Mouse (Mus musculus) naive thymus-derived CD4-positive, alpha-beta T cell, adult 2 months (primary cell): Measurements from ENCODE around the gene Pycard.
"Not testable (repeated sequence)": the region's sequence is repeated elsewhere in the genome, so short reads cannot be mapped to it uniquely, and the experiment has no call there.

Experiments used
- DNase-seq: peaks from one replicate; pipeline ENCODE4 v3.0.0-alpha.2; 2011; ENCODE audit warnings: low read depth

The Pycard gene

GRCm38 (mm10) chr7:128003688-128004087, 10.0 kb upstream of the Pycard start, which contains the start of gene Trim72:
Trim72 (plus strand) TSS chr7:128003949.
- no peak for DNase-seq

GRCm38 (mm10) chr7:128003098-128003497, 9.4 kb upstream of the Pycard start:
- no peak for DNase-seq

- DNase-seq: no peak
Measured at GRCm38 (mm10) chr7:128000068-128000950, 6.6 kb upstream of the Pycard start.

- no peak for DNase-seq
Measured at GRCm38 (mm10) chr7:127999436-127999835, 5.8 kb upstream of the Pycard start.

GRCm38 (mm10) chr7:127992488-127993340, 953 bp downstream of the Pycard start:
- no peak for DNase-seq

- peak; percentile 88 for DNase-seq
Measured at GRCm38 (mm10) chr7:127991643-127992487, 1.8 kb downstream of the Pycard start.

GRCm38 (mm10) chr7:127988904-127989303, 4.8 kb downstream of the Pycard start:
- DNase-seq: no peak

GRCm38 (mm10) chr7:127980606-127981005, 13.1 kb downstream of the Pycard start:
- DNase-seq: no peak

GRCm38 (mm10) chr7:127978856-127979255, 14.8 kb downstream of the Pycard start:
- DNase-seq: no peak

GRCm38 (mm10) chr7:127974413-127974930, 19.2 kb downstream of the Pycard start:
- DNase-seq: no peak

GRCm38 (mm10) chr7:127967922-127968828, 25.5 kb downstream of the Pycard start:
- peak; percentile 82 for DNase-seq

- peak; percentile 97 for DNase-seq
Measured at GRCm38 (mm10) chr7:127967004-127967921, 26.4 kb downstream of the Pycard start, which contains the start of gene Fus. Fus (plus strand) TSS chr7:127967457.

GRCm38 (mm10) chr7:127966371-127966918, 27.2 kb downstream of the Pycard start:
- DNase-seq: peak; percentile 58

GRCm38 (mm10) chr7:127959364-127959763, 34.3 kb downstream of the Pycard start:
- no peak for DNase-seq

- peak; percentile 61 for DNase-seq
Measured at GRCm38 (mm10) chr7:127952864-127953581, 40.6 kb downstream of the Pycard start.

GRCm38 (mm10) chr7:127946470-127947023, 47.1 kb downstream of the Pycard start, which contains the start of gene Prss36:
Prss36 (minus strand) TSS chr7:127946725.
- DNase-seq: no peak

GRCm38 (mm10) chr7:127944614-127945013, 49.1 kb downstream of the Pycard start:
- DNase-seq: no peak

GRCm38 (mm10) chr7:127942097-127942496, 51.6 kb downstream of the Pycard start:
- DNase-seq: not testable (repeated sequence)
